Mouse (Mus musculus) midbrain, postnatal 0 days (tissue): ENCODE results near the gene Cbr2. TPM values are rescaled to one million over a fixed set of nuclear protein-coding genes. Genes with fewer than 3 reads are reported as not detected.
A peak's percentile ranks its signal among the peaks of the same experiment; 100 is the strongest.
"Not testable (repeated sequence)": the region's sequence is repeated elsewhere in the genome, so short reads cannot be mapped to it uniquely, and the experiment has no call there.

Source experiments
- ATAC-seq: fragments of 200-750 bp; cut with Nextera tagmentation; 2 replicates; pipeline ENCODE4 v1.8.0; 2017; ENCODE audit warnings: moderate number of reproducible peaks, mild to moderate bottlenecking, moderate TSS enrichment, moderate library complexity; ENCODE audit not compliant: low FRiP score
- DNase-seq: peaks from one replicate; pipeline ENCODE4 v3.0.0-alpha.2; 2015; ENCODE audit warnings: low spot score
- H3K27ac ChIP-seq: fragments of 300-500 bp; sonication (generic); 2 replicates; pipeline ENCODE4 v1.5.1; 2014; ENCODE audit warnings: low read depth, mild to moderate bottlenecking, low read length, mixed read lengths
- H3K27me3 ChIP-seq: fragments of 300-500 bp; sonication (generic); 2 replicates; pipeline ENCODE4 v1.6.1; 2014; ENCODE audit warnings: low read length, control low read depth, mixed read lengths; ENCODE audit not compliant: insufficient read depth
- H3K36me3 ChIP-seq: fragments of 300-500 bp; sonication (generic); 2 replicates; pipeline ENCODE4 v1.6.1; 2014; ENCODE audit warnings: low read length, control low read depth, mixed read lengths; ENCODE audit not compliant: insufficient read depth
- H3K4me1 ChIP-seq: fragments of 300-500 bp; sonication (generic); 2 replicates; pipeline ENCODE4 v1.6.1; 2014; ENCODE audit warnings: mild to moderate bottlenecking, control low read depth, antibody characterized with exemption, low read length, mixed read lengths; ENCODE audit not compliant: insufficient read depth
- H3K4me2 ChIP-seq: fragments of 300-500 bp; sonication (generic); 2 replicates; pipeline ENCODE4 v1.6.1; 2014; ENCODE audit warnings: low read depth, mild to moderate bottlenecking, low read length, mixed read lengths; ENCODE audit not compliant: poor library complexity, severe bottlenecking
- H3K4me3 ChIP-seq: fragments of 300-500 bp; sonication (generic); 2 replicates; pipeline ENCODE4 v1.5.1; 2014; ENCODE audit warnings: low read depth, mild to moderate bottlenecking, low read length, moderate library complexity
- H3K9ac ChIP-seq: fragments of 300-500 bp; sonication (generic); replicated peaks from 2 replicates; pipeline ENCODE4 v1.6.1; 2014; ENCODE audit warnings: mild to moderate bottlenecking, low read length, moderate library complexity, mixed read lengths; ENCODE audit not compliant: poor library complexity, severe bottlenecking
- H3K9me3 ChIP-seq: fragments of 300-500 bp; sonication (generic); 2 replicates; pipeline ENCODE4 v1.6.1; 2016; ENCODE audit warnings: low read length, control low read depth
- CTCF ChIP-seq: IDR thresholded peaks from 2 replicates; pipeline ENCODE4 v1.5.1; 2016; ENCODE audit warnings: antibody characterized with exemption, mild to moderate bottlenecking
- WGBS: fragments of 180-500 bp; shearing (Covaris S2); extraction: QIAGEN DNeasy Blood & Tissue Kit; methylation state at CpG from one replicate; pipeline ENCODE4 v1.1.7; 2014; 5-methylcytosine and 5-hydroxymethylcytosine counted together
- polyA plus RNA-seq: library from polyadenylated mRNA; unstranded; fragments of >200 nt; fragmentation: Nextera tagmentation; extraction: Ambion mirVana; gene quantifications from 2 replicates; pipeline ENCODE4 v1.2.1, GENCODE M21; 2015
- total RNA-seq: library from RNA; depleted of rRNA; stranded (reverse); fragments of >200 nt; gene quantifications from 2 replicates; pipeline ENCODE4 v1.2.3, GENCODE M21; 2014

Gene Cbr2
- total and polyA plus RNA-seq, 2 experiments from 2014 or later: 3.6 to 4.4 TPM

GRCm38 (mm10) chr11:120773463-120774190 is 41.7 kb upstream of the Cbr2 start:
- DNase-seq (no peak), ATAC-seq (no peak)
- no peak for TF ChIP-seq CTCF
- H3K4me3 ChIP-seq: no peak overlapping the region
- H3K4me2 ChIP-seq: no peak overlapping the region
- 89% methylated on average over 7 of the region's 7 CpGs for WGBS
- H3K9ac ChIP-seq: no peak overlapping the region
- no peak overlapping the region for H3K27ac ChIP-seq
- H3K36me3 ChIP-seq: no peaks in the 10 kb centered on the region
- H3K9me3 ChIP-seq: no peaks in the 10 kb centered on the region
- H3K27me3 ChIP-seq: no peaks in the 10 kb centered on the region
- H3K4me1 ChIP-seq: no peaks in the 10 kb centered on the region

- no peak overlapping the region for H3K4me3 ChIP-seq
- no peak for TF ChIP-seq CTCF
- no peak overlapping the region for H3K27ac ChIP-seq
- ATAC-seq (no peak), DNase-seq (no peak)
- no peaks in the 10 kb centered on the region for H3K4me1 ChIP-seq
- no peaks in the 10 kb centered on the region for H3K36me3 ChIP-seq
- WGBS: 74% methylated on average over 3 of the region's 3 CpGs
- no peak overlapping the region for H3K4me2 ChIP-seq
- no peak overlapping the region for H3K9ac ChIP-seq
- H3K27me3 ChIP-seq: no peaks in the 10 kb centered on the region
- H3K9me3 ChIP-seq: no peaks in the 10 kb centered on the region
Measured at GRCm38 (mm10) chr11:120772749-120773148, 40.8 kb upstream of the Cbr2 start.

GRCm38 (mm10) chr11:120768206-120768605 is 36.3 kb upstream of the Cbr2 start:
- Histone ChIP-seq H3K36me3 (no peaks in the 10 kb centered on the region), H3K9ac (no peak overlapping the region)
- 48% methylated on average over 1 of the region's 1 CpGs for WGBS

GRCm38 (mm10) chr11:120767023-120767422 is 35.1 kb upstream of the Cbr2 start:
- H3K9ac ChIP-seq, ATAC-seq, H3K36me3 ChIP-seq, H3K27ac ChIP-seq, DNase-seq, H3K9me3 ChIP-seq, H3K4me2 ChIP-seq, H3K27me3 ChIP-seq, H3K4me3 ChIP-seq, H3K4me1 ChIP-seq: not testable (repeated sequence)
- WGBS: 65% methylated on average over 3 of the region's 7 CpGs

More at GRCm38 (mm10) chr11:120768206-120768605, 36.3 kb upstream of the Cbr2 start:
- Histone ChIP-seq H3K4me3 (no peak overlapping the region), H3K27me3 (no peaks in the 10 kb centered on the region), H3K9me3 (no peaks in the 10 kb centered on the region), H3K27ac (no peak overlapping the region), H3K4me1 (no peaks in the 10 kb centered on the region), H3K4me2 (no peak overlapping the region)
- DNase-seq: no peak
- no peak for TF ChIP-seq CTCF
- no peak for ATAC-seq

- H3K4me3 ChIP-seq, DNase-seq, H3K9ac ChIP-seq, H3K36me3 ChIP-seq, H3K4me2 ChIP-seq, H3K4me1 ChIP-seq, H3K27me3 ChIP-seq, H3K27ac ChIP-seq, H3K9me3 ChIP-seq: not testable (repeated sequence)
- ATAC-seq: 0 out of 2 replicates have a peak, but pooled peaks have one; percentile 23
- 14% methylated on average over 4 of the region's 23 CpGs for WGBS
Measured at GRCm38 (mm10) chr11:120763121-120763999, 31.4 kb upstream of the Cbr2 start.

- not testable (repeated sequence) for H3K27ac ChIP-seq, H3K4me2 ChIP-seq
Measured at GRCm38 (mm10) chr11:120762672-120763041, 30.7 kb upstream of the Cbr2 start, which contains the start of gene Hmga1b. TSS of gene Hmga1b (plus strand) at chr11:120762794.

More at GRCm38 (mm10) chr11:120762672-120763041, 30.7 kb upstream of the Cbr2 start, which contains the start of gene Hmga1b:
- not testable (repeated sequence) for ATAC-seq, H3K9me3 ChIP-seq, H3K9ac ChIP-seq, H3K4me3 ChIP-seq, DNase-seq, H3K27me3 ChIP-seq, H3K36me3 ChIP-seq, H3K4me1 ChIP-seq
- 25% methylated on average over 14 of the region's 14 CpGs for WGBS
